21 mouse cellular contexts compared by ENCODE assay signal in the genomic region with DNA sequence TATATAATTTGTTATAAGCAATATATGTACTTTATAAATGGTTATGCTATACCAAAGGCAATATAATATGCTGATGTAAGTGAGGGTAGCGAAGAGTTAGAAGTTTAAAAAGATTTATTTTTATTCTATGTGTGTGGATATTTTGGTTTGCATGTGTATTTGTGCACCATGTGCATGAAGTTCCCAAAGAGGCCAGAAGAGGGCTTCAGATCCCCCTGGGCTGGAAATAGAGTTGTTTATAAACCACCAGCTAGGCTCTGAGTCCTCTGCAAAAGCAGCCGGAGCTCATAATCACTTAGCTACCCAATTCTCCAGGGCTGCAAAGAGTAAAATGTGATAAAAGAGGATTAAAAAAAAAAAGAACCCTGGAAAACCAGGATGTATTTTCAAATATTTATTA.
DNase-seq lines count a peak whose midpoint lies in the region; ATAC-seq and TF ChIP-seq lines count a peak whose summit lies in the region.
"Had no signal": no experiment of that assay in that cellular context is flagged by ENCODE, and none has a peak within 500 bp of the region (broad histone marks: within the 10 kb centered on the region; RNA-seq: fewer than 3 reads in every experiment).

No protein-coding gene starts in this region.

- no peak for TF ChIP-seq POLR2A in brain, embryonic 14.5 days (IDR thresholded peaks at IDR 0.05; ENCODE audit: borderline replicate concordance, extremely low read depth, insufficient read depth, insufficient read length, poor library complexity, severe bottlenecking)

- peak; percentile 22; the same call in 1 of the 2 replicates for TF ChIP-seq CTCF in liver, embryonic 14.5 days (IDR thresholded peaks at IDR 0.05; ENCODE audit: low read depth)
- peak; percentile 31; the same call in 1 of the 2 replicates for TF ChIP-seq CTCF in brain, embryonic 14.5 days (IDR thresholded peaks at IDR 0.05; ENCODE audit: borderline replicate concordance, extremely low read depth, insufficient read depth, insufficient read length)

- H3K27ac ChIP-seq in heart, embryonic 11.5 days (ENCODE audit: low read depth, low read length) = no peak overlapping the region
- no peak overlapping the region for H3K27ac ChIP-seq in liver, embryonic 14.5 days
- no peak overlapping the region for H3K27ac ChIP-seq in liver, embryonic 11.5 days (ENCODE audit: low read depth, low read length)
- H3K27ac ChIP-seq: heart, embryonic 10.5 days; liver, embryonic 13.5 days; midbrain, embryonic 15.5 days; neural tube, embryonic 13.5 days had no signal

- H3K4me1 ChIP-seq in heart, embryonic 11.5 days (ENCODE audit: control insufficient read depth, insufficient read depth, low read length) = no peaks in the 10 kb centered on the region
- H3K4me1 ChIP-seq in liver, embryonic 14.5 days (replicated peaks; ENCODE audit: control insufficient read depth in 2 of 2, insufficient read depth in 2 of 2, low read length in 1 of 2) = 0 out of 4 replicates have a peak, but pooled peaks cover 0 to 3% of the 10 kb centered on the region in 2 experiments
- no peaks in the 10 kb centered on the region for H3K4me1 ChIP-seq in liver, embryonic 11.5 days (replicated peaks; ENCODE audit: control insufficient read depth, insufficient read depth, low read length)
- H3K4me1 ChIP-seq: heart, embryonic 10.5 days; liver, embryonic 13.5 days; neural tube, embryonic 13.5 days had no signal

- H3K4me2 ChIP-seq in heart, embryonic 11.5 days = no peak overlapping the region
- no peak overlapping the region for H3K4me2 ChIP-seq in liver, embryonic 14.5 days (ENCODE audit: low read depth)
- H3K4me2 ChIP-seq in liver, embryonic 11.5 days = no peak overlapping the region
- H3K4me2 ChIP-seq: liver, embryonic 13.5 days; midbrain, embryonic 15.5 days; neural tube, embryonic 13.5 days had no signal

- H3K4me3 ChIP-seq in heart, embryonic 11.5 days (ENCODE audit: low read depth, low read length) = no peak overlapping the region
- H3K4me3 ChIP-seq in liver, embryonic 14.5 days (ENCODE audit: insufficient read depth in 1 of 2, low read depth in 2 of 2, low read length in 2 of 2) = no peak overlapping the region
- H3K4me3 ChIP-seq in liver, embryonic 11.5 days (ENCODE audit: low read depth, low read length) = no peak overlapping the region
- H3K4me3 ChIP-seq: heart, embryonic 10.5 days; liver, embryonic 13.5 days; midbrain, embryonic 15.5 days; neural tube, embryonic 13.5 days had no signal

- no peaks in the 10 kb centered on the region for H3K9me3 ChIP-seq in heart, embryonic 11.5 days (replicated peaks; ENCODE audit: control insufficient read depth, low read length)
- H3K9me3 ChIP-seq in liver, embryonic 14.5 days (ENCODE audit: control insufficient read depth, low read length) = no peaks in the 10 kb centered on the region
- H3K9me3 ChIP-seq in liver, embryonic 11.5 days (ENCODE audit: control insufficient read depth, low read length) = no peaks in the 10 kb centered on the region
- H3K9me3 ChIP-seq: heart, embryonic 10.5 days; liver, embryonic 13.5 days; midbrain, embryonic 15.5 days; neural tube, embryonic 13.5 days had no signal

- no peaks in the 10 kb centered on the region for H3K36me3 ChIP-seq in heart, embryonic 11.5 days (ENCODE audit: control insufficient read depth, insufficient read depth, low read length)
- H3K36me3 ChIP-seq in liver, embryonic 14.5 days (replicated peaks; ENCODE audit: control insufficient read depth, insufficient read depth, low read depth) = no peaks in the 10 kb centered on the region
- H3K36me3 ChIP-seq in liver, embryonic 11.5 days (ENCODE audit: control insufficient read depth, insufficient read depth, low read length) = no peaks in the 10 kb centered on the region
- H3K36me3 ChIP-seq: heart, embryonic 10.5 days; liver, embryonic 13.5 days; midbrain, embryonic 15.5 days; neural tube, embryonic 13.5 days had no signal

- WGBS in heart, embryonic 11.5 days (ENCODE audit: insufficient replicate concordance) = 83% methylated on average over 2 of the region's 2 CpGs
- WGBS in liver, embryonic 14.5 days (ENCODE audit: insufficient replicate concordance) = 72% methylated on average over 2 of the region's 2 CpGs
- WGBS in liver, embryonic 11.5 days = 86% methylated on average over 2 of the region's 2 CpGs

- no peak for TF ChIP-seq EP300 in liver, embryonic 14.5 days (IDR thresholded peaks at IDR 0.05; ENCODE audit: low read depth)

- H3K9ac ChIP-seq in heart, embryonic 11.5 days (ENCODE audit: low read depth, low read length) = no peak overlapping the region
- no peak overlapping the region for H3K9ac ChIP-seq in liver, embryonic 14.5 days (replicated peaks)
- H3K9ac ChIP-seq in liver, embryonic 11.5 days (ENCODE audit: low read depth, low read length) = no peak overlapping the region
- H3K9ac ChIP-seq: liver, embryonic 13.5 days; midbrain, embryonic 15.5 days; neural tube, embryonic 13.5 days had no signal

- no peak for ATAC-seq in heart, embryonic 11.5 days (replicated peaks; ENCODE audit: insufficient number of reproducible peaks, low FRiP score, low TSS enrichment)
- ATAC-seq in liver, embryonic 14.5 days (ENCODE audit: insufficient read depth) = no peak
- no peak for ATAC-seq in liver, embryonic 11.5 days (replicated peaks; ENCODE audit: low FRiP score)
- ATAC-seq in activated CD4-positive, CD25-positive, alpha-beta regulatory T cell, adult 4 months = no peak
- ATAC-seq: forebrain, embryonic 16.5 days; midbrain, embryonic 15.5 days had no signal

- H3K27me3 ChIP-seq in heart, embryonic 11.5 days (ENCODE audit: control insufficient read depth, insufficient read depth, low read length) = no peaks in the 10 kb centered on the region
- no peaks in the 10 kb centered on the region for H3K27me3 ChIP-seq in liver, embryonic 14.5 days (ENCODE audit: control insufficient read depth, insufficient read depth, low read length)
- no peaks in the 10 kb centered on the region for H3K27me3 ChIP-seq in liver, embryonic 11.5 days (replicated peaks; ENCODE audit: control insufficient read depth, insufficient read depth, low read length)
- H3K27me3 ChIP-seq: liver, embryonic 13.5 days; midbrain, embryonic 15.5 days; neural tube, embryonic 13.5 days had no signal

- peak; percentile 25 for DNase-seq in heart, adult 11 months
- DNase-seq in liver, embryonic 14.5 days (ENCODE audit: low read depth in 3 of 3, low spot score in 3 of 3) = no peak
- no peak for DNase-seq in liver, embryonic 11.5 days (ENCODE audit: low spot score)
- DNase-seq in B cell, adult 2 months = peak; percentile 8 to 9
- no peak for DNase-seq in brain, embryonic 14.5 days (ENCODE audit: low read depth)
- DNase-seq in adrenal gland, postnatal 10 days = no peak
- DNase-seq: cerebellum, adult 8-10 months; embryo, embryonic 11 days; gastrocnemius, postnatal 14 days; heart, postnatal 4 days; kidney, adult 18-20 months; kidney, postnatal 36 days; left cerebral cortex, postnatal 4 days; liver, embryonic 13.5 days; thymus, adult 2 months had no signal

Comparison
In these comparisons a context has a peak if more than half of its experiments do, and no peak if none do; other contexts are left out.
1. DNase-seq: peak in heart, adult 11 months (single experiment) and B cell, adult 2 months (2 of 2); none in liver, embryonic 14.5 days (0 of 3), liver, embryonic 11.5 days (single experiment), brain, embryonic 14.5 days (single experiment) and adrenal gland, postnatal 10 days (single experiment).